Mouse (Mus musculus): ENCODE data around the gene Tmem132b. TPM values are rescaled to one million over a fixed set of nuclear protein-coding genes. Genes with fewer than 3 reads are reported as not detected.

Tmem132b gene
- polyA plus RNA-seq, 1 experiment from 2014 or later, result not detected

DNA sequence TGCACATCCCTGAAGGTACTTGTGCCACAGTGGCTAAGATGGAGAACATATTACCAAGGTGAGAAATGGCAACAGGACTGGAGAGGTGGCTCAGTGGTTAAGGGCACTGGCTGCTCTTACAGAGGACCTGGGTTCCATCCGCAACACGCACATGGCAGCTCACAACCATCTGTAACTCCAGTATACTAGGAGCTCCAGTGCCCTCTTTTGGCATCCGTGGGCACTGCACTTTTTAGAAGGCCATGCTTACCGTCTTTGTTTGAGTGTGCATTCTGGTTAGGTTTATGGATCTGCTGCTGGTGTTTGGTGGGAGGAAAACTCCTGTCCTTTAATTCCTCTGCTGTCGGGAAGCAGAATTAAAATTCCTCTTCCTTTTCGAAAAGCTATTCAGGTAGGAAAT lies 116.7 kb downstream of the Tmem132b start:
- no peak for TF ChIP-seq CTCF (IDR thresholded peaks at IDR 0.05; ENCODE audit: low read depth)
- no peak for TF ChIP-seq EP300 (IDR thresholded peaks at IDR 0.05; ENCODE audit: low read depth)
- DNase-seq, result no peak
- Histone ChIP-seq H3K4me3 (ENCODE audit: low read depth, low read length) (no peak overlapping the region), H3K9me3 (ENCODE audit: low read length) (no peaks in the 10 kb centered on the region; the same call in 1 of the 2 replicates), H3K36me3 (replicated peaks; ENCODE audit: insufficient read depth, low read length) (no peaks in the 10 kb centered on the region), H3K27me3 (ENCODE audit: insufficient read depth, low read length) (no peaks in the 10 kb centered on the region), H3K27ac (ENCODE audit: low read depth) (no peak overlapping the region), H3K9ac (replicated peaks) (no peak overlapping the region), H3K4me2 (ENCODE audit: low read depth, low read length) (no peak overlapping the region), H3K4me1 (ENCODE audit: insufficient read depth) (no peaks in the 10 kb centered on the region)
- ATAC-seq, result no peak
- 81% methylated on average over 6 of the region's 6 CpGs for WGBS (ENCODE audit: insufficient replicate concordance)

DNA sequence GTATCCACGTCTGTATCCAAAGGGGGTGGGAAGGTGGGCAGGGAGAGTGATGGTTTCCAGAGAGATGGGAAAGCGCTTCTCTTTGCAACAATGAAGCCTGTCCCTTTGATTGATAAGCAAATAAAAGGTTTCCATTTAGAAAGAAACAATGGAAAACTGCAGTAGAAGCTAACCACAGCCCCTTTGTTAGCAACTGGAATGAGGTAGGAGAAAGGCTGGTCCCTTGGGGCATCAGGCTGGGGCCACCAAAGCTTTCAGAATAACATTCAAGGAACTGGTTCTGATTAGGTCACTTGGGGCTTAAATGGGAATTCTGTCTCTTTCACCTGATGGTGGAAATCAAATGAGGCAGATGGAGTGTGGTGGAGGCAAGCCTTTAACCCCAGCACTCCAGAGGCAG lies 118.4 kb downstream of the Tmem132b start:
- no peak for TF ChIP-seq CTCF (IDR thresholded peaks at IDR 0.05; ENCODE audit: low read depth)
- TF ChIP-seq EP300 (IDR thresholded peaks at IDR 0.05; ENCODE audit: low read depth), result no peak
- 48% methylated on average over 2 of the region's 2 CpGs for WGBS (ENCODE audit: insufficient replicate concordance)
- no peak overlapping the region for H3K27ac ChIP-seq (ENCODE audit: low read depth)

GRCm38 (mm10) chr5:125658101-125658500 lies 126.5 kb downstream of the Tmem132b start:
- Histone ChIP-seq H3K9ac (replicated peaks) (no peak overlapping the region), H3K36me3 (replicated peaks; ENCODE audit: insufficient read depth, low read length) (no peaks in the 10 kb centered on the region), H3K4me3 (ENCODE audit: low read depth, low read length) (no peak overlapping the region), H3K4me1 (ENCODE audit: insufficient read depth) (no peaks in the 10 kb centered on the region), H3K4me2 (ENCODE audit: low read depth, low read length) (no peak overlapping the region), H3K9me3 (ENCODE audit: low read length) (no peaks in the 10 kb centered on the region), H3K27me3 (ENCODE audit: insufficient read depth, low read length) (no peaks in the 10 kb centered on the region), H3K27ac (ENCODE audit: low read depth) (no peak overlapping the region)
- ATAC-seq, result no peak
- WGBS (ENCODE audit: insufficient replicate concordance), result 76% methylated on average over 5 of the region's 5 CpGs
- TF ChIP-seq CTCF (IDR thresholded peaks at IDR 0.05; ENCODE audit: low read depth) (no peak), EP300 (IDR thresholded peaks at IDR 0.05; ENCODE audit: low read depth) (no peak)
- no peak for DNase-seq

More for the DNA sequence above, 118.4 kb downstream of the Tmem132b start:
- Histone ChIP-seq H3K36me3 (replicated peaks; ENCODE audit: insufficient read depth, low read length) (no peaks in the 10 kb centered on the region), H3K27me3 (ENCODE audit: insufficient read depth, low read length) (no peaks in the 10 kb centered on the region), H3K4me3 (ENCODE audit: low read depth, low read length) (no peak overlapping the region), H3K9ac (replicated peaks) (no peak overlapping the region), H3K9me3 (ENCODE audit: low read length) (no peaks in the 10 kb centered on the region), H3K4me1 (ENCODE audit: insufficient read depth) (no peaks in the 10 kb centered on the region), H3K4me2 (ENCODE audit: low read depth, low read length) (no peak overlapping the region)
- ATAC-seq (no peak), DNase-seq (no peak)

DNA sequence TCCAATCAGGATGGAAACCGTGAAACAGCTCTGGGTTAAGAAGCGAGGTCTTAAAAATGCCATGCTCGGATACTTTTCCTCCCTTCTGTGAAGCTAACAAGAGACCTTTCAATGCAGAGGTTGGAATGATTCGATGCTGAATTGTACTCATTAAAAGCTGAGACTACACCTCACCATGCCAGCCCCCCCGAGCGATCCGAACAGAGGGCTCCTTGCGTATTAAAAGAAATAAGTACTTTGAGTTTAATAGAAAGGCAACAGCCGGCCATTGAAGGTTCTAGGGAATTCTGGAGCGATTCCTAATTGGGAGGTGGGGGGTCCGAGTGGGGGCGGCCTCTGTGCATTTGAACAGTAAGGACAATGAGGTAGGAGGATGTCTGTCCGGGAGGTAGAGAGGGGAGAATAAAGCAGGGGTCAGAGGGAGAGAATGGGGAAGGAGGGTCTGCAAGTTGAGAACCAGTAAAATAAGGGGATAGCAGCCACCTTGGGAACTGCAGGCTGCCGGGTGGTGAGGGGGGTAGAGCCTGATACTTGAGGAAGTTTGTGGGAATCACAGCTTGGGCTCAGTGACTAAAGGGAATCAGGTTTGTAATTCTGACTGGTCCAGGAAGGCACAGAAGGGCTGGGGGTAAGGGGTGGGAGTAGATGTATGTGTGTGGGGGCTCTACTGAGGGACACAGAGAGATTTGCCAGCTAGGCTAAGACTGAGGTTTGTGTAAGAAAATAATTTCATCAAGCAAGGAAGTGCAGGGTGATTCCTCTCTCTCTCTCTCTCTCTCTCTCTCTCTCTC lies 127.6 kb downstream of the Tmem132b start:
- H3K9me3 ChIP-seq (ENCODE audit: low read length), result no peaks in the 10 kb centered on the region
- H3K4me1 ChIP-seq (ENCODE audit: insufficient read depth), result no peaks in the 10 kb centered on the region
- H3K4me3 ChIP-seq (ENCODE audit: low read depth, low read length), result no peak overlapping the region
- ATAC-seq, result no peak
- no peaks in the 10 kb centered on the region for H3K36me3 ChIP-seq (replicated peaks; ENCODE audit: insufficient read depth, low read length)
- H3K27me3 ChIP-seq (ENCODE audit: insufficient read depth, low read length), result no peaks in the 10 kb centered on the region
- H3K9ac ChIP-seq (replicated peaks), result no peak overlapping the region
- no peak overlapping the region for H3K27ac ChIP-seq (ENCODE audit: low read depth)
- no peak for DNase-seq
- WGBS (ENCODE audit: insufficient replicate concordance), result 67% methylated on average over 14 of the region's 14 CpGs
- TF ChIP-seq EP300 (IDR thresholded peaks at IDR 0.05; ENCODE audit: low read depth) (no peak), CTCF (IDR thresholded peaks at IDR 0.05; ENCODE audit: low read depth) (no peak)
- no peak overlapping the region for H3K4me2 ChIP-seq (ENCODE audit: low read depth, low read length)

- H3K4me3 ChIP-seq (ENCODE audit: low read depth, low read length), result no peak overlapping the region
- H3K4me1 ChIP-seq (ENCODE audit: insufficient read depth), result no peaks in the 10 kb centered on the region
- WGBS (ENCODE audit: insufficient replicate concordance), result 61% methylated on average over 13 of the region's 13 CpGs
- no peaks in the 10 kb centered on the region for H3K9me3 ChIP-seq (ENCODE audit: low read length)
- no peak overlapping the region for H3K9ac ChIP-seq (replicated peaks)
- DNase-seq (no peak), ATAC-seq (no peak)
- H3K27ac ChIP-seq (ENCODE audit: low read depth), result no peak overlapping the region
- no peak overlapping the region for H3K4me2 ChIP-seq (ENCODE audit: low read depth, low read length)
- H3K27me3 ChIP-seq (ENCODE audit: insufficient read depth, low read length), result no peaks in the 10 kb centered on the region
- TF ChIP-seq CTCF (IDR thresholded peaks at IDR 0.05; ENCODE audit: low read depth) (no peak), EP300 (IDR thresholded peaks at IDR 0.05; ENCODE audit: low read depth) (no peak)
- no peaks in the 10 kb centered on the region for H3K36me3 ChIP-seq (replicated peaks; ENCODE audit: insufficient read depth, low read length)
These were observed 144.0 kb downstream of the Tmem132b start for GRCm38 (mm10) chr5:125675623-125676022.

DNA sequence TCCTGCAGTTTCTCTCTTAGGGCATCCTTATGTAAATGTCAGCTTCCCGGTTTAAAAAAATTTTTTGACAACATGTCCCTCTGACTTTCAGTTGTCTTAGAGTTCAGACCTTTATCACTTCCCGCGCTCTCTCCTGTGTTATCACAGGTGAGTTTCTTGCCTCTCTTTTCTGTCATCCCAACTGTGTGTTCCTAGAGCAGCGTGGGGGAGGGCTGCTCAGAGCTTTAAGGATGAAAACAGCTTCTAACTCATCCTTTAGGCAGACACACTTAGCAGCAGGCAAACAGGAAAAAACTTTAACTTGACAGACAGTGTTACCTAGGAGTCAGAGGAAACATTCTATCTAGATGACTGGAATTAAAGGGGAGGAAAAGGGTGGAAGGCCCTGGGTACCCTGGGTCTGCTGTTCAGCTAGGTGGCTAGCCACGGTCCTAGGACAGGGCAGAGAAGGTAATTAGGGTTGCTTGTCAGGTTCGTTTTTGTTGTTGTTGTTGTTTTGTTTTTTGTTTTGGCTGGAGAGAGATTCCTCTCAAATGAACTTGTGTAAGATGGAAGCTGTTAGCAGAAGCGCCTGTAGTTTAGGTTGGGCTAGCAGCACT lies 144.6 kb downstream of the Tmem132b start:
- no peak overlapping the region for H3K4me3 ChIP-seq (ENCODE audit: low read depth, low read length)
- no peaks in the 10 kb centered on the region for H3K36me3 ChIP-seq (replicated peaks; ENCODE audit: insufficient read depth, low read length)
- H3K9ac ChIP-seq (replicated peaks), result no peak overlapping the region
- ATAC-seq (no peak), DNase-seq (no peak)
- no peak overlapping the region for H3K27ac ChIP-seq (ENCODE audit: low read depth)
- WGBS (ENCODE audit: insufficient replicate concordance), result 50% methylated on average over 7 of the region's 7 CpGs
- no peaks in the 10 kb centered on the region for H3K9me3 ChIP-seq (ENCODE audit: low read length)
- H3K4me1 ChIP-seq (ENCODE audit: insufficient read depth), result no peaks in the 10 kb centered on the region
- H3K4me2 ChIP-seq (ENCODE audit: low read depth, low read length), result no peak overlapping the region
- no peaks in the 10 kb centered on the region for H3K27me3 ChIP-seq (ENCODE audit: insufficient read depth, low read length)
- TF ChIP-seq EP300 (IDR thresholded peaks at IDR 0.05; ENCODE audit: low read depth) (no peak), CTCF (IDR thresholded peaks at IDR 0.05; ENCODE audit: low read depth) (no peak)

All from liver, postnatal 0 days (tissue).